Comparison of ENCODE assay signal across 8 mouse cellular contexts in the genomic region with DNA sequence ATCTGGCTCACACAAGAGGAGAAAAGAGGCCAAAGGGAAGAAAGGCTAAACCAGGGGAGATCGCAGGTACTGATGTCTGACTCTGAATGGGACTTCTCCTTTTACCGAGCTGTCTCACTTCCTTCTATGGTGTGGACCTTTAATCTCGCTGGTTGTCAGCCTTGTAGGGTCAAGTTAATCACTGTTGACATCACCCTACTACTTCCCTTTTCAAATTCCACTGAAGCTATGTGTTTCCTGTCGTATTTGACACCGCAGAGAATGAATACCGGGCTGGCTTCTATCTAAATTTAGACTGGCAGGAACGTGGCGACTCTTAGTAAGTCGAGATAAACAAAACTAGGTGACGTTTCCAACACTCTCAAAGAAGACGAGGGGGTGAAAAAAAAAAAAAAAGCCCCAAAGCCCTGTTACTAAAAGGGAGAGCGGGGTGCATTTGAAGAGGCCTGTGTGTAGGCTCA. TPM values are rescaled to one million over a fixed set of nuclear protein-coding genes. Genes with fewer than 3 reads are reported as not detected.
A peak's percentile ranks its signal among the peaks of the same experiment; 100 is the strongest.
DNase-seq lines count a peak whose midpoint lies in the region; ATAC-seq lines count a peak whose summit lies in the region.

No protein-coding gene starts in this region.

- peaks cover 19% of the 10 kb centered on the region for H3K4me1 ChIP-seq in forebrain, embryonic 16.5 days (replicated peaks; ENCODE audit: control insufficient read depth, insufficient read depth, low read length)
- H3K4me1 ChIP-seq in hindbrain, embryonic 11.5 days (replicated peaks; ENCODE audit: control insufficient read depth, insufficient read depth, low read length): no peaks in the 10 kb centered on the region

- H3K4me3 ChIP-seq in forebrain, embryonic 16.5 days (replicated peaks; ENCODE audit: low read length): peak overlapping the region; percentile 96
- peak overlapping the region; percentile 97 for H3K4me3 ChIP-seq in hindbrain, embryonic 11.5 days (ENCODE audit: low read depth, low read length)

- WGBS in forebrain, embryonic 16.5 days: under 1% methylated on average over 12 of the region's 12 CpGs
- under 1% methylated on average over 12 of the region's 12 CpGs for WGBS in hindbrain, embryonic 11.5 days

- H3K4me2 ChIP-seq in forebrain, embryonic 16.5 days (ENCODE audit: low read length): peak overlapping the region; percentile 75
- H3K4me2 ChIP-seq in hindbrain, embryonic 11.5 days (replicated peaks; ENCODE audit: low read depth, low read length): peak overlapping the region; percentile 56

- DNase-seq in right cerebral cortex, adult 2 months (ENCODE audit: low spot score in 2 of 2): peak; percentile 31 to 50
- no peak for DNase-seq in right cerebral cortex, postnatal 14 days
- peak; percentile 62 for DNase-seq in c-Kit-positive CD71-negative TER-119-negative erythroid progenitor cells, embryonic 14.5 days (ENCODE audit: low read depth)
- peak; percentile 61 for DNase-seq in hindbrain, embryonic 11.5 days (ENCODE audit: low spot score)
- DNase-seq in left cerebral cortex, adult 18-20 months (ENCODE audit: low spot score in 2 of 2): peak; percentile 6 to 15
- DNase-seq in mesoderm, embryonic 11.5 days (ENCODE audit: low read depth, low spot score): peak; percentile 63
- peak; percentile 37 to 67 for DNase-seq in spleen, postnatal 4 days (ENCODE audit: low spot score in 2 of 2)

- H3K27me3 ChIP-seq in forebrain, embryonic 16.5 days (replicated peaks; ENCODE audit: control insufficient read depth, insufficient read depth, low read length): no peaks in the 10 kb centered on the region
- H3K27me3 ChIP-seq in hindbrain, embryonic 11.5 days (ENCODE audit: control insufficient read depth, insufficient read depth, low read length): no peaks in the 10 kb centered on the region

- H3K9ac ChIP-seq in forebrain, embryonic 16.5 days (replicated peaks; ENCODE audit: low read depth, low read length): peak overlapping the region; percentile 97
- peak overlapping the region; percentile 97 for H3K9ac ChIP-seq in hindbrain, embryonic 11.5 days (ENCODE audit: low read depth, low read length)

- ATAC-seq in forebrain, embryonic 16.5 days: peak; percentile 4
- peak; percentile 6; the same call in 1 of the 2 replicates for ATAC-seq in hindbrain, embryonic 11.5 days (ENCODE audit: low FRiP score)

- H3K27ac ChIP-seq in forebrain, embryonic 16.5 days (ENCODE audit: low read length): peak overlapping the region; percentile 96
- H3K27ac ChIP-seq in hindbrain, embryonic 11.5 days (ENCODE audit: low read depth, low read length): peak overlapping the region; percentile 94

- no peaks in the 10 kb centered on the region for H3K36me3 ChIP-seq in forebrain, embryonic 16.5 days (ENCODE audit: control insufficient read depth, insufficient read depth)
- no peaks in the 10 kb centered on the region for H3K36me3 ChIP-seq in hindbrain, embryonic 11.5 days (ENCODE audit: control insufficient read depth, insufficient read depth, low read length)

- H3K9me3 ChIP-seq in forebrain, embryonic 16.5 days (ENCODE audit: control insufficient read depth, low read length): no peaks in the 10 kb centered on the region
- H3K9me3 ChIP-seq in hindbrain, embryonic 11.5 days (ENCODE audit: control insufficient read depth, low read length): no peaks in the 10 kb centered on the region

RNA-seq across cellular contexts. Expression of a gene that starts 0.7 kb away (rescaled TPM):
- polyA plus RNA-seq in forebrain, embryonic 16.5 days (2015; fragmentation: Nextera tagmentation; extraction: Ambion mirVana): 41.7 and 51.2 TPM in 2 replicates
- polyA plus RNA-seq in hindbrain, embryonic 11.5 days (2014; fragmentation: Nextera tagmentation; extraction: Ambion mirVana): 37.4 and 57.8 TPM in 2 replicates
- 100 to 1,000 TPM; 139 to 141 TPM for total RNA-seq in left cerebral cortex, adult 18-20 months (2021)
